Mouse (Mus musculus) embryonic facial prominence, embryonic 15.5 days (tissue): ENCODE measurements around the gene Aamdc. TPM values are rescaled to one million over a fixed set of nuclear protein-coding genes. Genes with fewer than 3 reads are reported as not detected.

Source experiments
- ATAC-seq: fragments of 200-750 bp; cut with Nextera tagmentation; 2 replicates; pipeline ENCODE4 v1.8.0; 2017; ENCODE audit warnings: low read depth, moderate TSS enrichment; ENCODE audit not compliant: insufficient number of reproducible peaks, low FRiP score, low TSS enrichment
- H3K27ac ChIP-seq: fragments of 300-500 bp; sonication (generic); replicated peaks from 2 replicates; pipeline ENCODE4 v1.5.1; 2015; ENCODE audit warnings: mild to moderate bottlenecking, inconsistent platforms
- H3K27me3 ChIP-seq: fragments of 300-500 bp; sonication (generic); 2 replicates; pipeline ENCODE4 v1.6.1; 2015; ENCODE audit warnings: inconsistent platforms
- H3K36me3 ChIP-seq: fragments of 300-500 bp; sonication (generic); 2 replicates; pipeline ENCODE4 v1.6.1; 2015; ENCODE audit warnings: mild to moderate bottlenecking, inconsistent platforms
- H3K4me1 ChIP-seq: fragments of 300-500 bp; sonication (generic); 2 replicates; pipeline ENCODE4 v1.6.1; 2015; ENCODE audit warnings: inconsistent platforms
- H3K4me2 ChIP-seq: fragments of 300-500 bp; sonication (generic); replicated peaks from 2 replicates; pipeline ENCODE4 v1.6.1; 2015; ENCODE audit warnings: mild to moderate bottlenecking, inconsistent platforms
- H3K4me3 ChIP-seq: fragments of 300-500 bp; sonication (generic); replicated peaks from 2 replicates; pipeline ENCODE4 v1.5.1; 2015; ENCODE audit warnings: mild to moderate bottlenecking, inconsistent platforms
- H3K9ac ChIP-seq: fragments of 300-500 bp; sonication (generic); 2 replicates; pipeline ENCODE4 v1.6.1; 2015; ENCODE audit warnings: inconsistent platforms
- H3K9me3 ChIP-seq: fragments of 300-500 bp; sonication (generic); replicated peaks from 2 replicates; pipeline ENCODE4 v1.6.1; 2016; ENCODE audit warnings: inconsistent platforms
- WGBS: fragments of 180-500 bp; shearing (Covaris S2); methylation state at CpG from one replicate; pipeline ENCODE4 v1.1.7; 2015; 5-methylcytosine and 5-hydroxymethylcytosine counted together
- polyA plus RNA-seq: library from polyadenylated mRNA; unstranded; fragments of >200 nt; fragmentation: Nextera tagmentation; extraction: Ambion mirVana; gene quantifications from 2 replicates; pipeline ENCODE4 v1.2.1, GENCODE M21; 2015

Gene Aamdc
- polyA plus RNA-seq, 1 experiment from 2014 or later: 73.9 TPM

- Histone ChIP-seq H3K4me1 (peaks cover 7% of the 10 kb centered on the region), H3K4me2 (peak overlapping the region; percentile 73), H3K9ac (peak overlapping the region; percentile 100), H3K9me3 (no peaks in the 10 kb centered on the region), H3K4me3 (peak overlapping the region; percentile 98), H3K36me3 (0 out of 2 replicates have a peak, but pooled peaks cover 2% of the 10 kb centered on the region), H3K27me3 (no peaks in the 10 kb centered on the region), H3K27ac (peak overlapping the region; percentile 98)
- peak; percentile 13 for ATAC-seq
- under 1% methylated on average over 55 of the region's 65 CpGs for WGBS
These were observed 912 bp upstream of the Aamdc start for GRCm38 (mm10) chr7:97579976-97580842.

DNA sequence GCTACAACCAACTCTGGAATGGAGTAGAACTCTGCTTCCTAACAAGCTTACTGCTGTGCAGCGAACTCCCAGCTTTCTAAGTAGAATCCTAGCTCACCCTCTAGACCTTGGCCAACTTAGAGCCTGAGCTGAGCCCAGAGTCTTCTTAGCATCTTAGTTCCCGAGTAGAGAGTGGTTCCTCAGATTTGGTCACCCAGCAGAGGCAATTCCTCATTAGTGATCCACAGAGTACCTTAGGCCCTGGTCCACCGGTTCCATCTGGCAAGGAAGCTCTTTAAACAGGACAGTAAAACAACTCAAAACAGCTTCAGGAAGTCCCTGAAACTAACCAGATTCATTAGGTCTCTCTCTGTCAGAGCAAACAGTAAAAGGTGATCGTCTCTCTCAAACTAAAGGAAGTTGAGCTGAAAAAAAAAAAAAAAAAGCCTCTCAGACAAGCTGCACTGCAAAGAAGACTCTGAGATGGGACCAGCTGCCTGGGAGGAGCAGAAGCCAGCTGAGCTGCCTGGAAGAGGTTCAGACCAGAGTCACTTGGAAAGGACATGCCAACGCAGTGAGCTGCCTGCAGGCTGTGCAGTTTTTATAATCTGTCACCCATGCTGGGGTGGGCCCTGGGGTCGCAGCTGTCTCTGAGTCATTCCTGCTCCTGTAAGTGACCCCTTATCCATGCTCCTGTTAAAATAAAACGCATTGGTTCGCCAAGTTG is 783 bp downstream of the Aamdc start:
- Histone ChIP-seq H3K9ac (peak overlapping the region; percentile 100), H3K4me3 (peak overlapping the region; percentile 98)

DNA sequence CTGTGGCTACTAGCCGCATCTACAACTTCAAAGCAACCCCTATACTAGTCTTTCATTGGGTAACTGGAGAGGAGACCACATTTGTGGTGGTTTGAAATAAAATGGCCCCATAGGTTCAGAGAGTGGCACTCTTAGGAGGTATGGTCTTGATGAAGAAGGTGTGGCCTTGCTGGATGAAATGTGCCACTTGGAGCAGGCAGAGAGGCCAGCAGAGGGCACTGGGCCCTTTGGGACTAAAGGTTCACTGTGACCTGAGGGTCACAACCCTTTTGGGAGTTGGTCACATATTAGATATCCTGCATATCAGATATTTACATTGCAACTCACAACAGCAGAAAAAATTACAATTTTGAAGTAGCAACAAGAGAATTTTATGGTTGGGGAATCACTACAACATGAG is 8.9 kb downstream of the Aamdc start:
- no peak overlapping the region for H3K9ac ChIP-seq
- peaks cover 24% of the 10 kb centered on the region for H3K36me3 ChIP-seq
- no peak for ATAC-seq
- no peaks in the 10 kb centered on the region for H3K9me3 ChIP-seq
- no peak overlapping the region for H3K27ac ChIP-seq
- no peaks in the 10 kb centered on the region for H3K27me3 ChIP-seq
- H3K4me2 ChIP-seq: no peak overlapping the region
- no peak overlapping the region for H3K4me3 ChIP-seq
- H3K4me1 ChIP-seq: no peaks in the 10 kb centered on the region
- 84% methylated on average over 1 of the region's 1 CpGs for WGBS

More for the DNA sequence above, 783 bp downstream of the Aamdc start:
- Histone ChIP-seq H3K27ac (peak overlapping the region; percentile 98), H3K36me3 (peaks cover 14% of the 10 kb centered on the region), H3K4me2 (peak overlapping the region; percentile 73), H3K4me1 (peaks cover 4% of the 10 kb centered on the region), H3K27me3 (no peaks in the 10 kb centered on the region), H3K9me3 (no peaks in the 10 kb centered on the region)
- WGBS: 29% methylated on average over 8 of the region's 8 CpGs
- ATAC-seq: no peak

DNA sequence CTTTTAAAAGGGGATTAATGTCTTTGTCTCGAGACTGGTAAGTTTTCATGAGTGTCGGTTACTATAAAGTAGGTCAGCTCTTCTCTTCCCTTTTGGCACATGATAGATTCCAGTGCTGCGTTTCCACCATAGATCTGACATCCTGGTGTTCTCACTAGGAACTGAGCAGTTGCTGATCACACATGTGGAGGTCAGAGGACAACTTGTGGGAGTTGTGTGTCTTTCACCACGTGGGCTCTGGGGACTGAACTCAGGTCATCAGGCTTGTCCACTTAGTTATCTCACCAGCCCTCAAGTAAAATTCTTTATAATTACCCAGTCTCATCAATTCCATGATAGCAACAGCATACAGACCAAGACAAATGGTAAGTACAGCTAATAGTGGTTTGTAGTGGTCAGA is 9.9 kb downstream of the Aamdc start:
- no peaks in the 10 kb centered on the region for H3K4me1 ChIP-seq
- H3K9me3 ChIP-seq: no peaks in the 10 kb centered on the region
- no peak overlapping the region for H3K9ac ChIP-seq
- no peak for ATAC-seq
- H3K4me2 ChIP-seq: no peak overlapping the region
- no peak overlapping the region for H3K27ac ChIP-seq
- WGBS: 82% methylated on average over 4 of the region's 4 CpGs
- no peak overlapping the region for H3K4me3 ChIP-seq
- H3K27me3 ChIP-seq: no peaks in the 10 kb centered on the region
- H3K36me3 ChIP-seq: peaks cover 17% of the 10 kb centered on the region

- Histone ChIP-seq H3K9ac (no peak overlapping the region), H3K4me2 (no peak overlapping the region), H3K36me3 (peaks cover 4% of the 10 kb centered on the region; the same call in 1 of the 2 replicates), H3K4me1 (no peaks in the 10 kb centered on the region), H3K4me3 (no peak overlapping the region), H3K27ac (no peak overlapping the region), H3K27me3 (no peaks in the 10 kb centered on the region), H3K9me3 (no peaks in the 10 kb centered on the region)
- 77% methylated on average over 2 of the region's 2 CpGs for WGBS
- no peak for ATAC-seq
These were observed 15.7 kb downstream of the Aamdc start for GRCm38 (mm10) chr7:97563576-97563975.

DNA sequence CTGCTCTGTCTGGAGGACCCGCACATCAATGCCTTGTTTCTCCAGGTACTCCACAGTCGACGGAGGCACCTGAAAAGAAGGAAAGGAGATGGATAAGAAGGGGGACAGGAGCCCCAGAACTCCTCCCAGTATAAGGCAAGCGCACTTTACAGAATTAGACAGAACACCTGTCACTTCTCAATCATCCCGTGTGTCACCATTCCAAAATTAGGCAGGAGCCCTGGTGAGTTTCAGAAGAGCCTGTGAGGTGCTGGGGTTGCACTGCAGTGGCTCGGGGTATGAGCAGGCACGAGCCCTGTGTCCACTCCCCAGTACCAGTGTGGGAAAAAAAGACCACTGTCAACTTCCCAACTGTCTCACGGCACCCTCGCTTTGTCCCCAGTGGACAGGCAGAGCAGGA is 28.6 kb downstream of the Aamdc start:
- Histone ChIP-seq H3K4me3 (no peak overlapping the region), H3K9me3 (no peaks in the 10 kb centered on the region), H3K9ac (no peak overlapping the region), H3K27me3 (no peaks in the 10 kb centered on the region), H3K4me2 (no peak overlapping the region), H3K4me1 (no peaks in the 10 kb centered on the region), H3K36me3 (peaks cover 19% of the 10 kb centered on the region), H3K27ac (no peak overlapping the region)
- no peak for ATAC-seq
- WGBS: 88% methylated on average over 9 of the region's 9 CpGs

DNA sequence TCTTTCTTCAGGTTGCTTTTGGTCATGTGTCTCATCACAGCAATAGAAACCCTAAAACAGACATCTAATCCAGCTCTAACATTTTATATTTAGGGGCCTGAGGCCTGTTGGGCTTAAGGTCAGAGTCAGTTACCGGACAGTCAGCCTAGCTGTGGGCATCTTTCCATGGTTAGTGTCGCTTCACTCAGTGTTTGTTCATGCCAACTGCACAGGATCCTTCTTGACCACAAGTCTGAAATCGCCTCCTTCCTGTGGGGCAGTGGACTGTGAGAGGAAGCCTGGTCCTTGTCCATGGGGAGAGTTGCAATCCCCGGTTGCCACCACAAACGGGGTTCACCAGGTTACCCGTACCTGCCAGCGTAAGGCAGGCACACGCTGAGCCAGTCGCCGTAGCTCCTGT is 30.0 kb downstream of the Aamdc start:
- WGBS: 89% methylated on average over 10 of the region's 10 CpGs
- ATAC-seq: no peak
- H3K27me3 ChIP-seq: no peaks in the 10 kb centered on the region

GRCm38 (mm10) chr7:97546462-97546861 is 32.8 kb downstream of the Aamdc start:
- no peak for ATAC-seq
- H3K4me3 ChIP-seq: no peak overlapping the region
- H3K27ac ChIP-seq: no peak overlapping the region
- no peak overlapping the region for H3K9ac ChIP-seq
- WGBS: 90% methylated on average over 2 of the region's 2 CpGs
- peaks cover 33% of the 10 kb centered on the region for H3K36me3 ChIP-seq
- H3K27me3 ChIP-seq: no peaks in the 10 kb centered on the region
- H3K4me2 ChIP-seq: no peak overlapping the region
- no peaks in the 10 kb centered on the region for H3K4me1 ChIP-seq
- 0 out of 2 replicates have a peak, but pooled peaks cover 5% of the 10 kb centered on the region for H3K9me3 ChIP-seq

More for the DNA sequence above, 30.0 kb downstream of the Aamdc start:
- Histone ChIP-seq H3K27ac (no peak overlapping the region), H3K9ac (no peak overlapping the region), H3K4me2 (no peak overlapping the region), H3K4me3 (no peak overlapping the region), H3K4me1 (no peaks in the 10 kb centered on the region), H3K36me3 (peaks cover 9% of the 10 kb centered on the region; the same call in 1 of the 2 replicates), H3K9me3 (no peaks in the 10 kb centered on the region)

DNA sequence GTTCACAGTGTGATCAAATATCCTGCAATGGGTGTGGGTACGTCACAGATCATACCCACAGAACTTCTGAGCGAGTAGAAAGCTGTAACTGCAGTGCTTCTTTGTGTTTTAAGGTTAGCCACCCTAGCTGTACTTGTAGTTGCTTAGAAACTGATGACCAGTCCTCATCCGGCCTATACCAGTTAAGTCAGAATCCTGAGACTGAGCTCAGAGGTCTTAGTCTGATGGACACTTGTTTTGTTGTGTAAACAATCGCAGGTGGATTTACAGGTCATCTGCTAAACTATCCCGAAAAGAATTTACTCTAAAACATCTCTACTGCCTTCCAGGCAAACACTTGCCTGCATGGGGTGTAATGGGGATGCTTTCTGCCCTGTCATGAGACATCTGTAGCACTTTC is 42.7 kb downstream of the Aamdc start:
- 86% methylated on average over 5 of the region's 5 CpGs for WGBS
- Histone ChIP-seq H3K9ac (no peak overlapping the region), H3K4me2 (no peak overlapping the region), H3K4me1 (no peaks in the 10 kb centered on the region), H3K27ac (no peak overlapping the region), H3K36me3 (peaks cover 95% of the 10 kb centered on the region), H3K9me3 (no peaks in the 10 kb centered on the region), H3K27me3 (no peaks in the 10 kb centered on the region), H3K4me3 (no peak overlapping the region)
- no peak for ATAC-seq

- H3K36me3 ChIP-seq: peaks cover 95% of the 10 kb centered on the region
- H3K4me1 ChIP-seq: no peaks in the 10 kb centered on the region
- no peaks in the 10 kb centered on the region for H3K27me3 ChIP-seq
- no peak for ATAC-seq
- 91% methylated on average over 5 of the region's 5 CpGs for WGBS
- no peak overlapping the region for H3K4me3 ChIP-seq
- H3K4me2 ChIP-seq: no peak overlapping the region
- H3K27ac ChIP-seq: no peak overlapping the region
- H3K9ac ChIP-seq: no peak overlapping the region
- no peaks in the 10 kb centered on the region for H3K9me3 ChIP-seq
These were observed 43.8 kb downstream of the Aamdc start for GRCm38 (mm10) chr7:97535531-97535930.

DNA sequence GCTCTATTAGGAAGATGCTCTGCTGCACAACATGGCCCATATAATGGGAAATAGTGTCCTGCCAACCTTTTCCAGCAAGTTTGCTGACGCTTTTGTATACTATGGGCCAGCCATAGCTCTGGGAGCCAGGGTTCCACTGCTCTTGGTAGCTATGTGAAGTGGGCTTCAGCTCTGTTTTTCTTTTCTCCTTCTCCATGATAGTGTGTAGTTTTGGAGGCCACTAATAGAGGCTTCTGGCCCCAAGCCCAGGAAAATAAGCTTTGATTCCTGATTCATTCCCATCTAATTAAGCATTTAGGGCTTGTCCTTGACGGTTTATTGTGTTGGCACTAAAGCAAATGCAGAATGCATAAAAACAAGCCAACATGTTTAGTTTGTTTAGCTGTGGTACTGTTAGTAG is 59.4 kb downstream of the Aamdc start:
- Histone ChIP-seq H3K9me3 (no peaks in the 10 kb centered on the region), H3K4me3 (no peak overlapping the region), H3K4me1 (no peaks in the 10 kb centered on the region), H3K9ac (no peak overlapping the region), H3K36me3 (peaks cover 65% of the 10 kb centered on the region), H3K27me3 (no peaks in the 10 kb centered on the region), H3K27ac (no peak overlapping the region), H3K4me2 (no peak overlapping the region)
- no peak for ATAC-seq
- 89% methylated on average over 2 of the region's 2 CpGs for WGBS
